Mouse (Mus musculus) stomach, postnatal 0 days (tissue): ENCODE measurements around the gene Scarf1.

Experiments used
- CTCF ChIP-seq: IDR thresholded peaks from 2 replicates; pipeline ENCODE4 v1.5.1; 2016; ENCODE audit warnings: antibody characterized with exemption, low read depth, mild to moderate bottlenecking, moderate library complexity
- EP300 ChIP-seq: optimal IDR thresholded peaks from 2 replicates; pipeline ENCODE3; 2016; ENCODE audit warnings: antibody characterized with exemption

GRCm38 (mm10) chr11:75532340-75533277 is 19.3 kb downstream of the Scarf1 start:
- TF ChIP-seq CTCF (no peak), EP300 (no peak)
